Mouse (Mus musculus): ENCODE measurements around the gene Tmprss3.

DNA sequence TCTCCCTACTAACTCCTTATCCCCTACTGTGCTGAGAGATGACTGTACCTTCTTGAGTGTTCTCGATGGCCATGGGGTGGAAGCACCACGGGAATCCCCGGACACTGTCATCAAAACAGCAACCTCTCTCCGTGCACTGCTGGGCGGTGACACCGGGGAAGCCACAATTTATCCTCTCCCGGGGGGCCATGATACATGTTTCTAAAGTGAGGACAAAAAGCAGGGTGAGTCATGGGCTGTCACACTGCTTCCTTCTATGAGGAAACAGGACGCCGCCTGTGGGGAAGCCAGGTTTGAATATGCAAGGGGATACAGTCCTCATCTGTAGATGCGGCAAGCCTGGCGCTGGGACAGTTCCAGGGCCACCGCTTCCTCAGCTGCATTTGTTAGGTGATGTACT, 36.2 kb downstream of the Tmprss3 start:
- TF ChIP-seq CTCF (conservative IDR thresholded peaks at IDR 0.05; ENCODE audit: low read length) (no peak), NANOG (IDR thresholded peaks at IDR 0.05; ENCODE audit: borderline replicate concordance, low read length) (no peak)
